Mouse (Mus musculus) thymus, postnatal 4 days (tissue): Measurements from ENCODE around the gene Sirt2.

Experiments used
- DNase-seq: peaks from one replicate; pipeline ENCODE4 v3.0.0; 2021

Gene Sirt2

GRCm38 (mm10) chr7:28766173-28766879, at the start of gene Sirt2:
Sirt2 (plus strand) TSS chr7:28766735.
- peak; percentile 92 for DNase-seq

GRCm38 (mm10) chr7:28717726-28718125, 48.8 kb upstream of the Sirt2 start:
- DNase-seq, result no peak

- DNase-seq, result no peak
These were observed 47.4 kb upstream of the Sirt2 start for GRCm38 (mm10) chr7:28719159-28719558.

GRCm38 (mm10) chr7:28719650-28720049, 46.9 kb upstream of the Sirt2 start:
- DNase-seq, result no peak

- DNase-seq, result no peak
These were observed 45.6 kb upstream of the Sirt2 start for GRCm38 (mm10) chr7:28720753-28721537.

GRCm38 (mm10) chr7:28722079-28722478, 44.5 kb upstream of the Sirt2 start:
- DNase-seq, result peak; percentile 56

- no peak for DNase-seq
These were observed 41.9 kb upstream of the Sirt2 start for GRCm38 (mm10) chr7:28724613-28725012.

GRCm38 (mm10) chr7:28726600-28726999, 39.9 kb upstream of the Sirt2 start:
- peak; percentile 92 for DNase-seq

- DNase-seq, result no peak
These were observed 38.7 kb upstream of the Sirt2 start for GRCm38 (mm10) chr7:28727649-28728340.

- peak; percentile 90 for DNase-seq
These were observed 34.0 kb upstream of the Sirt2 start for GRCm38 (mm10) chr7:28732341-28733142.

- no peak for DNase-seq
These were observed 33.3 kb upstream of the Sirt2 start for GRCm38 (mm10) chr7:28733211-28733610.

GRCm38 (mm10) chr7:28735701-28736100, 30.8 kb upstream of the Sirt2 start:
- DNase-seq, result no peak

- DNase-seq, result no peak
These were observed 26.7 kb upstream of the Sirt2 start for GRCm38 (mm10) chr7:28739829-28740228.

- no peak for DNase-seq
These were observed 25.6 kb upstream of the Sirt2 start for GRCm38 (mm10) chr7:28740949-28741348.

- no peak for DNase-seq
These were observed 25.2 kb upstream of the Sirt2 start for GRCm38 (mm10) chr7:28741368-28741708.

- peak; percentile 95 for DNase-seq
These were observed 24.7 kb upstream of the Sirt2 start, which contains the start of the genes Mrps12 and Sars2 for GRCm38 (mm10) chr7:28741709-28742438. Mrps12 (minus strand) TSS chr7:28741820. Sars2 (plus strand) TSS chr7:28741992.

- no peak for DNase-seq
These were observed 16.6 kb upstream of the Sirt2 start for GRCm38 (mm10) chr7:28749935-28750334.

- DNase-seq, result no peak
These were observed 10.5 kb upstream of the Sirt2 start, which contains the start of gene Ccer2 for GRCm38 (mm10) chr7:28756079-28756478. Ccer2 (plus strand) TSS chr7:28756174.

- no peak for DNase-seq
These were observed 7.9 kb upstream of the Sirt2 start for GRCm38 (mm10) chr7:28758623-28759022.

- DNase-seq, result no peak
These were observed 4.6 kb upstream of the Sirt2 start for GRCm38 (mm10) chr7:28761907-28762306.

GRCm38 (mm10) chr7:28765211-28765610, 1.3 kb upstream of the Sirt2 start:
- no peak for DNase-seq

- DNase-seq, result no peak
These were observed 375 bp downstream of the Sirt2 start for GRCm38 (mm10) chr7:28766910-28767309.
